Mouse (Mus musculus): ENCODE data around the gene Scg3.

GRCm38 (mm10) chr9:75609505-75609904, 74.4 kb downstream of the Scg3 start:
- TF ChIP-seq CTCF (IDR thresholded peaks at IDR 0.05; ENCODE audit: borderline replicate concordance, extremely low read depth, insufficient read depth, insufficient read length) (no peak), POLR2A (IDR thresholded peaks at IDR 0.05; ENCODE audit: borderline replicate concordance, extremely low read depth, insufficient read depth, insufficient read length, poor library complexity, severe bottlenecking) (no peak)
